Mouse (Mus musculus) MEL (cell line): ENCODE measurements at regions not wholly inside any gene's neighbourhood (a gene's known extent, or its start where the extent isn't known, plus 50 kb on each side); places are given as distances from the start of the nearest gene placed in this dataset.

Experiments
- DNase-seq: peaks from one replicate; pipeline ENCODE4 v3.0.0; 2011; ENCODE audit warnings: low read depth, low spot score
- H3K27ac ChIP-seq: 2 replicates; pipeline ENCODE4 v1.5.1; 2012; ENCODE audit warnings: low read depth, mild to moderate bottlenecking, control low read depth, low read length, moderate library complexity; ENCODE audit not compliant: control insufficient read depth
- H3K27me3 ChIP-seq, 2 experiments: fragments of 150-350 bp in 1 of 2; sonication (generic) in 1 of 2; 2 replicates each; pipeline ENCODE4 v1.6.1; 2012; ENCODE audit warnings: low read length in 2 of 2, mild to moderate bottlenecking in 2 of 2, improper control_type of control experiment in 1 of 2, moderate library complexity in 1 of 2; ENCODE audit not compliant: insufficient read depth in 2 of 2, control insufficient read depth in 1 of 2
- H3K36me3 ChIP-seq, 2 experiments: 2 replicates each; pipeline ENCODE4 v1.6.1; 2012 to 2014; ENCODE audit warnings: low read length in 2 of 2, improper control_type of control experiment in 1 of 2, inconsistent platforms in 1 of 2, mild to moderate bottlenecking in 1 of 2; ENCODE audit not compliant: insufficient read depth in 2 of 2, control insufficient read depth in 1 of 2
- H3K4me1 ChIP-seq, 2 experiments: fragments of 150-350 bp in 1 of 2; sonication (generic) in 1 of 2; 2 replicates each; pipeline ENCODE4 v1.6.1; 2012; ENCODE audit warnings: low read length in 2 of 2, improper control_type of control experiment in 1 of 2, mild to moderate bottlenecking in 1 of 2; ENCODE audit not compliant: insufficient read depth in 2 of 2, control insufficient read depth in 1 of 2
- H3K4me3 ChIP-seq, 2 experiments: fragments of 150-350 bp in 1 of 2; sonication (generic) in 1 of 2; 2 replicates each; pipeline ENCODE4 v1.5.1; 2012; ENCODE audit warnings: low read depth in 2 of 2, low read length in 2 of 2, mild to moderate bottlenecking in 2 of 2, moderate library complexity in 2 of 2, control low read depth in 1 of 2, improper control_type of control experiment in 1 of 2; ENCODE audit not compliant: control insufficient read depth in 1 of 2, insufficient read depth in 1 of 2
- H3K79me2 ChIP-seq: 2 replicates; pipeline ENCODE4 v1.6.1; 2012; ENCODE audit warnings: mild to moderate bottlenecking, low read length, moderate library complexity; ENCODE audit not compliant: control insufficient read depth, poor library complexity, insufficient read depth
- H3K9ac ChIP-seq: 2 replicates; pipeline ENCODE4 v1.6.1; 2012; ENCODE audit warnings: low read depth, mild to moderate bottlenecking, control low read depth, low read length, moderate library complexity; ENCODE audit not compliant: control insufficient read depth, poor library complexity, severe bottlenecking
- H3K9me3 ChIP-seq: fragments of 150-350 bp; sonication (generic); replicated peaks from 2 replicates; pipeline ENCODE4 v1.6.1; 2012; ENCODE audit warnings: mild to moderate bottlenecking, low read length, improper control_type of control experiment, moderate library complexity; ENCODE audit not compliant: insufficient read depth
- CHD2 ChIP-seq: IDR thresholded peaks from 2 replicates; pipeline ENCODE4 v1.6.1; 2011; ENCODE audit warnings: low read length, improper control_type of control experiment
- CTCF ChIP-seq, 3 experiments: IDR thresholded peaks in 2 of 3; conservative IDR thresholded peaks in 1 of 3; 2 replicates each; pipeline ENCODE4 v1.5.1; 2011 to 2012; ENCODE audit warnings: low read length in 3 of 3, low read depth in 2 of 3, mild to moderate bottlenecking in 2 of 3, improper control_type of control experiment in 1 of 3, inconsistent platforms in 1 of 3, mixed read lengths in 1 of 3, moderate library complexity in 1 of 3; ENCODE audit not compliant: control insufficient read depth in 1 of 3, insufficient read depth in 1 of 3, poor library complexity in 1 of 3, severe bottlenecking in 1 of 3
- EP300 ChIP-seq, 2 experiments: IDR thresholded peaks; 2 replicates each; pipeline ENCODE4 v1.6.1; 2011; ENCODE audit warnings: improper control_type of control experiment in 2 of 2, low read length in 2 of 2, low read depth in 1 of 2, mild to moderate bottlenecking in 1 of 2
- GABPA ChIP-seq: IDR thresholded peaks from 2 replicates; pipeline ENCODE4 v1.6.1; 2012; ENCODE audit warnings: low read depth, mild to moderate bottlenecking, inconsistent platforms, low read length, improper control_type of control experiment, moderate library complexity
- HCFC1 ChIP-seq: IDR thresholded peaks from 2 replicates; pipeline ENCODE4 v1.6.1; 2012; ENCODE audit warnings: low read depth, mild to moderate bottlenecking, inconsistent platforms, low read length, improper control_type of control experiment, moderate library complexity
- JUND ChIP-seq: IDR thresholded peaks from 2 replicates; pipeline ENCODE4 v1.6.1; 2011; ENCODE audit warnings: low read depth, mild to moderate bottlenecking, improper control_type of control experiment, low read length
- MAX ChIP-seq: IDR thresholded peaks from 2 replicates; pipeline ENCODE4 v1.6.1; 2011; ENCODE audit warnings: low read length, improper control_type of control experiment
- MEF2A ChIP-seq: IDR thresholded peaks from 2 replicates; pipeline ENCODE4 v1.6.1; 2014; ENCODE audit warnings: low read depth, mild to moderate bottlenecking, inconsistent platforms, low read length, improper control_type of control experiment; ENCODE audit not compliant: poor library complexity, insufficient replicate concordance, severe bottlenecking; ENCODE audit errors: extremely low read depth
- NELFE ChIP-seq: IDR thresholded peaks from 2 replicates; pipeline ENCODE4 v1.6.1; 2011; ENCODE audit warnings: low read depth, low read length, improper control_type of control experiment
- POLR2A ChIP-seq, 2 experiments: IDR thresholded peaks; 2 replicates each; pipeline ENCODE4 v1.6.1; 2011 to 2012; ENCODE audit warnings: low read length in 2 of 2, mild to moderate bottlenecking in 2 of 2, control low read depth in 1 of 2, improper control_type of control experiment in 1 of 2, low read depth in 1 of 2, moderate library complexity in 1 of 2; ENCODE audit not compliant: control insufficient read depth in 1 of 2, insufficient read depth in 1 of 2, poor library complexity in 1 of 2
- POLR2AphosphoS5 ChIP-seq: IDR thresholded peaks from 2 replicates; pipeline ENCODE4 v1.6.1; 2012; ENCODE audit warnings: low read depth, borderline replicate concordance, mild to moderate bottlenecking, inconsistent platforms, low read length, moderate library complexity, mixed read lengths
- RAD21 ChIP-seq: IDR thresholded peaks from 2 replicates; pipeline ENCODE4 v1.6.1; 2011; ENCODE audit warnings: mild to moderate bottlenecking, low read depth, low read length, improper control_type of control experiment
- SMC3 ChIP-seq: IDR thresholded peaks from 2 replicates; pipeline ENCODE4 v1.6.1; 2011; ENCODE audit warnings: low read depth, low read length, improper control_type of control experiment
- TAL1 ChIP-seq: IDR thresholded peaks from 2 replicates; pipeline ENCODE4 v1.6.1; 2012; ENCODE audit warnings: mild to moderate bottlenecking, inconsistent platforms, low read length, moderate library complexity, mixed read lengths
- UBTF ChIP-seq: IDR thresholded peaks from 2 replicates; pipeline ENCODE4 v1.6.1; 2012; ENCODE audit warnings: low read depth, mild to moderate bottlenecking, inconsistent platforms, low read length, improper control_type of control experiment, moderate library complexity, borderline replicate concordance; ENCODE audit not compliant: insufficient read depth
- USF1 ChIP-seq: IDR thresholded peaks from 2 replicates; pipeline ENCODE4 v1.6.1; 2014; ENCODE audit warnings: low read depth, mild to moderate bottlenecking, inconsistent platforms, low read length, improper control_type of control experiment, moderate library complexity
- ZKSCAN1 ChIP-seq: IDR thresholded peaks from 2 replicates; pipeline ENCODE4 v1.6.1; 2012; ENCODE audit warnings: low read depth, mild to moderate bottlenecking, inconsistent platforms, low read length, improper control_type of control experiment, moderate library complexity
- ZMIZ1 ChIP-seq: IDR thresholded peaks from 2 replicates; pipeline ENCODE4 v1.6.1; 2012; ENCODE audit warnings: low read depth, mild to moderate bottlenecking, inconsistent platforms, low read length, improper control_type of control experiment, moderate library complexity

DNA sequence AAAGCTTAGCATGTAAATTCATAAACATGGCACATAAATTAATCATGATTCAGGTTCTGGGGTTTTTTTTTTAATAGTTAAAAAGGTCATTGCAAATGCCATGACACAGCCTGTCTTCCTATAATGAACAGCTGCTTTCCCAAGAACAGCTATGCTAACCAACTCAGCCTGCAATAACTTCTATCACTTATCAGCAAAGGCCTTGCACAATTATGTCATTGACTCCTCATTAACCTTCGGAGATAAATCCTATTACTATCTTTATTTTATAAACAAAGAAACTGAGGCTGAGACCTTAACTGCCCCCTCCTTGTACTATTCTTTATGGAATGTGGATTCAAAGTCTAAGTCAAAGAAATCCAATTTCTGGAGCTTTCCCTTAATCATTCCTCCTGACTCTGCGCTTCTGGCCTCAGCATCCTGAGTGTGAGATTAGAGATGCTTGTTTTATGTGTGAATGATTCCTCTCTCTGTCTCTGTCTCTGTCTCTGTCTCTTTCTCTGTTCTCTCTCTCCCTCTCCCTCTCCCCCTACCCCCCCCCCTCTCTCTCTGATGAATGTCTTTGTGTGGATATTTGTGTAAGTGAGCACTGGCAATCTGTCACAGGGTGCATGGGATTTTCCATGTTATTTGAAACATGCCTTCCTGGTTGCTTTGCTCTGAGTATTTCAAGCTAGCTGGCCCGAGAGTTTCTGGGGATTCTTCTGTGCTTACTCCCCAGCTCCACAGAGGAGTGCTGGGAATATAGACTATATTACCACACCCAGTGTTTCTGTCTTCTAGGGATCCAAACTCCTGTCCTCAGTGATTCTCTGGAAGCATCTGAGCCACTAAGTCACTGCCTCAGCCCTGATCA is 243.1 kb upstream of the Il12b start:
- no peaks in the 10 kb centered on the region for H3K27me3 ChIP-seq
- no peak overlapping the region for H3K27ac ChIP-seq
- H3K79me2 ChIP-seq = no peaks in the 10 kb centered on the region
- H3K36me3 ChIP-seq = no peaks in the 10 kb centered on the region
- no peak for DNase-seq
- TF ChIP-seq RAD21 (no peak), USF1 (no peak), MEF2A (no peak), JUND (no peak), CHD2 (no peak), NELFE (no peak), ZMIZ1 (no peak)
- H3K4me1 ChIP-seq = no peaks in the 10 kb centered on the region
- no peak overlapping the region for H3K4me3 ChIP-seq
- H3K9ac ChIP-seq = no peak overlapping the region
- H3K9me3 ChIP-seq = no peaks in the 10 kb centered on the region

GRCm38 (mm10) chr11:44158236-44158635 is 241.6 kb upstream of the Il12b start:
- Histone ChIP-seq H3K9ac (no peak overlapping the region), H3K9me3 (no peaks in the 10 kb centered on the region), H3K36me3 (no peaks in the 10 kb centered on the region), H3K79me2 (no peaks in the 10 kb centered on the region), H3K4me3 (no peak overlapping the region), H3K27ac (no peak overlapping the region), H3K4me1 (no peaks in the 10 kb centered on the region), H3K27me3 (no peaks in the 10 kb centered on the region)
- no peak for DNase-seq
- TF ChIP-seq HCFC1 (no peak), ZMIZ1 (no peak), ZKSCAN1 (no peak), MEF2A (no peak), MAX (no peak), UBTF (no peak), SMC3 (no peak), TAL1 (no peak), EP300 (IDR thresholded peaks at IDR 0.05; ENCODE audit: low read depth in 1 of 2, low read length in 2 of 2) (no peak), POLR2AphosphoS5 (no peak), GABPA (no peak), CTCF (IDR thresholded peaks at IDR 0.05 in 2 of 3, conservative IDR thresholded peaks at IDR 0.05 in 1 of 3; ENCODE audit: control insufficient read depth in 1 of 3, insufficient read depth in 1 of 3, low read depth in 2 of 3, low read length in 3 of 3, poor library complexity in 1 of 3, severe bottlenecking in 1 of 3) (no peak), POLR2A (IDR thresholded peaks at IDR 0.05; ENCODE audit: control insufficient read depth in 1 of 2, insufficient read depth in 1 of 2, low read depth in 1 of 2, low read length in 2 of 2, poor library complexity in 1 of 2) (no peak)
- TF ChIP-seq, all 39 proteins: peak for 0
